Mouse (Mus musculus) cortical plate, adult 2 months (tissue): Measurements from ENCODE around the gene Vkorc1.

Source experiments
- CTCF ChIP-seq: fragments of 200-500 bp; IDR thresholded peaks from 2 replicates; pipeline ENCODE4 v1.5.1; 2011; ENCODE audit warnings: mild to moderate bottlenecking, control low read depth, low read length; ENCODE audit not compliant: insufficient read depth; ENCODE audit errors: extremely low read depth
- POLR2A ChIP-seq: fragments of 200-500 bp; IDR thresholded peaks from 2 replicates; pipeline ENCODE4 v1.6.1; 2011; ENCODE audit warnings: mild to moderate bottlenecking, low read length, control low read depth; ENCODE audit not compliant: insufficient read depth; ENCODE audit errors: extremely low read depth

- no peak for TF ChIP-seq CTCF
- no peak for TF ChIP-seq POLR2A
Observed at GRCm38 (mm10) chr7:127931351-127932135, 36.1 kb upstream of the Vkorc1 start.
